Mouse (Mus musculus): ENCODE data around the gene Klhl29.

- TF ChIP-seq CTCF (IDR thresholded peaks at IDR 0.05; ENCODE audit: extremely low read depth, insufficient read length, insufficient replicate concordance, low read depth, low read length) (no peak), POLR2A (IDR thresholded peaks at IDR 0.05; ENCODE audit: low read depth, low read length) (no peak)
Observed at GRCm38 (mm10) chr12:5157931-5158481, 217.5 kb downstream of the Klhl29 start.
